Comparison of ENCODE assay signal across 15 mouse cellular contexts in genomic region chr6:91028256-91028655, GRCm38 (mm10).
"Had no signal": no experiment of that assay in that cellular context is flagged by ENCODE, and none has a peak within 500 bp of the region (broad histone marks: within the 10 kb centered on the region; RNA-seq: fewer than 3 reads in every experiment).

No protein-coding gene starts in this region.

- H3K9ac ChIP-seq: lung, embryonic 14.5 days; midbrain, embryonic 12.5 days; neural tube, embryonic 12.5 days; stomach, embryonic 15.5 days had no signal

- H3K27ac ChIP-seq: midbrain, embryonic 10.5 days; midbrain, embryonic 12.5 days; neural tube, embryonic 12.5 days; stomach, embryonic 15.5 days; stomach, postnatal 0 days had no signal

- H3K36me3 ChIP-seq: stomach, embryonic 15.5 days had no signal

- H3K4me1 ChIP-seq: neural tube, embryonic 12.5 days; stomach, embryonic 15.5 days had no signal

- ATAC-seq: midbrain, embryonic 16.5 days had no signal

- H3K9me3 ChIP-seq: midbrain, embryonic 10.5 days; midbrain, embryonic 12.5 days; neural tube, embryonic 12.5 days; stomach, embryonic 15.5 days had no signal

- H3K4me3 ChIP-seq: midbrain, embryonic 10.5 days; midbrain, embryonic 12.5 days; neural tube, embryonic 12.5 days; stomach, embryonic 15.5 days had no signal

- DNase-seq: lung, adult 18-20 months; lung, embryonic 14.5 days; lung, postnatal 10 days; lung, postnatal 4 days; midbrain, embryonic 14.5 days; right cerebral cortex, postnatal 14 days; thymus, adult 2 months; thymus, postnatal 25 days; thymus, postnatal 4 days had no signal

- H3K4me2 ChIP-seq: lung, embryonic 14.5 days; midbrain, embryonic 12.5 days; neural tube, embryonic 12.5 days; stomach, embryonic 15.5 days had no signal

- H3K27me3 ChIP-seq: midbrain, embryonic 12.5 days; neural tube, embryonic 12.5 days; stomach, embryonic 15.5 days had no signal
